Mouse (Mus musculus): ENCODE measurements at regions not wholly inside any gene's neighbourhood (a gene's known extent, or its start where the extent isn't known, plus 50 kb on each side); places are given as distances from the start of the nearest gene placed in this dataset.

- DNase-seq (ENCODE audit: low spot score in 2 of 2) = peak; percentile 7
These were observed 179.7 kb upstream of the Chrm3 start for GRCm38 (mm10) chr13:10540197-10540940.

GRCm38 (mm10) chr13:10538927-10539326 lies 178.3 kb upstream of the Chrm3 start:
- no peak for DNase-seq (ENCODE audit: low spot score in 2 of 2)

- DNase-seq (ENCODE audit: low spot score in 2 of 2) = peak; percentile 53 to 87
These were observed 166.6 kb upstream of the Chrm3 start for GRCm38 (mm10) chr13:10527251-10527650.

- peak in 1 of 2 experiments; percentile 49 for DNase-seq (ENCODE audit: low spot score in 2 of 2)
These were observed 166.0 kb upstream of the Chrm3 start for GRCm38 (mm10) chr13:10526470-10527207.

GRCm38 (mm10) chr13:10504211-10504610 lies 143.6 kb upstream of the Chrm3 start:
- no peak for DNase-seq (ENCODE audit: low spot score in 2 of 2)

- no peak for DNase-seq (ENCODE audit: low spot score in 2 of 2)
These were observed 94.7 kb upstream of the Chrm3 start for GRCm38 (mm10) chr13:10455323-10455722.

- DNase-seq (ENCODE audit: low spot score in 2 of 2) = no peak
These were observed 94.0 kb upstream of the Chrm3 start for GRCm38 (mm10) chr13:10454667-10455066.

- DNase-seq (ENCODE audit: low spot score in 2 of 2) = no peak
These were observed 90.4 kb upstream of the Chrm3 start for GRCm38 (mm10) chr13:10451057-10451456.

GRCm38 (mm10) chr13:10449502-10449901 lies 88.9 kb upstream of the Chrm3 start:
- no peak for DNase-seq (ENCODE audit: low spot score in 2 of 2)

GRCm38 (mm10) chr13:10447806-10448205 lies 87.2 kb upstream of the Chrm3 start:
- no peak for DNase-seq (ENCODE audit: low spot score in 2 of 2)

- no peak for DNase-seq (ENCODE audit: low spot score in 2 of 2)
These were observed 85.0 kb upstream of the Chrm3 start for GRCm38 (mm10) chr13:10445679-10446078.

Small RNAs in the stretch of these regions (microRNA-seq; reads per million reads assigned to microRNA genes)
- 0 reads per million in 2 experiments for gene Gm23415
